Mouse (Mus musculus) embryo, embryonic 10.5 days (tissue): Measurements from ENCODE around the gene Osgin1.

Experiments
- DNase-seq: peaks from one replicate; pipeline ENCODE4 v3.0.0-alpha.2; 2015; ENCODE audit warnings: low spot score

Osgin1 gene

DNA sequence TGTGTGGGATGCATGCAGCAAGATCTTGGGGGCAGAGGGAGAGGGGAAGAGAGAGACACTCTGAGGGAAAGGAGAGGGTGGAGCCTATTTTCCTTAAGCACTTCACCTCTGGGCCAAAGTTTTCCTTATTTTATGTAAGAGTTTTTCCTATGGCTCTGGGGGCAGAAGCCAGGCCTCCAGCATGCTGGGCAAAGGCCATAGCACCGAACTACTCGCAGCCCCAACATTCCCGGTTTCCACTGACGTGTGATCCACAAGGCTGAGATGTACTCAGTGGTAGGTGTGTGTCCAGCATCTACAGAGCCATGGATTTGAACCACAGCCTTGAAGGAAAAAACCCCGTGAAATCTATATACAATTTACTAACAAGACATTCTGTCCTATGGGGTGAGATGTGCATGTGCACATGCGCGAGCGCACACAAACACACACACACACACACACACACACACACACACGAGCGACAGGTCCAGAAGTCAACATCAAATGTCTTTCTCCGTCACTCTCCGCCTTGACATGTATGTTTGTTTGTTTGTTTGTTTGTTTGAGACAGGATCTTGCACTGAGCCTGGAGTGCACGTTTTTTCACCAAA lies at the start of gene Osgin1:
Gene Osgin1 (plus strand): TSS at position 543 of the 593 bp plus-strand sequence.
- no peak for DNase-seq

- peak; percentile 91 for DNase-seq
These were observed 49.4 kb upstream of the Osgin1 start for GRCm38 (mm10) chr8:119384478-119384877.

- DNase-seq = no peak
These were observed 48.1 kb upstream of the Osgin1 start for GRCm38 (mm10) chr8:119385854-119386253.

GRCm38 (mm10) chr8:119386988-119387387 lies 46.9 kb upstream of the Osgin1 start:
- no peak for DNase-seq

GRCm38 (mm10) chr8:119394097-119394496 lies 39.8 kb upstream of the Osgin1 start:
- no peak for DNase-seq

GRCm38 (mm10) chr8:119394524-119395026 lies 39.3 kb upstream of the Osgin1 start, which contains the start of gene Mlycd:
Gene Mlycd, plus strand, starts transcription at chr8:119394878.
- peak; percentile 95 for DNase-seq

GRCm38 (mm10) chr8:119395072-119395950 lies 38.6 kb upstream of the Osgin1 start:
- DNase-seq = peak; percentile 30

GRCm38 (mm10) chr8:119398558-119398957 lies 35.4 kb upstream of the Osgin1 start:
- DNase-seq = no peak

- no peak for DNase-seq
These were observed 34.7 kb upstream of the Osgin1 start for GRCm38 (mm10) chr8:119399255-119399654.

DNA sequence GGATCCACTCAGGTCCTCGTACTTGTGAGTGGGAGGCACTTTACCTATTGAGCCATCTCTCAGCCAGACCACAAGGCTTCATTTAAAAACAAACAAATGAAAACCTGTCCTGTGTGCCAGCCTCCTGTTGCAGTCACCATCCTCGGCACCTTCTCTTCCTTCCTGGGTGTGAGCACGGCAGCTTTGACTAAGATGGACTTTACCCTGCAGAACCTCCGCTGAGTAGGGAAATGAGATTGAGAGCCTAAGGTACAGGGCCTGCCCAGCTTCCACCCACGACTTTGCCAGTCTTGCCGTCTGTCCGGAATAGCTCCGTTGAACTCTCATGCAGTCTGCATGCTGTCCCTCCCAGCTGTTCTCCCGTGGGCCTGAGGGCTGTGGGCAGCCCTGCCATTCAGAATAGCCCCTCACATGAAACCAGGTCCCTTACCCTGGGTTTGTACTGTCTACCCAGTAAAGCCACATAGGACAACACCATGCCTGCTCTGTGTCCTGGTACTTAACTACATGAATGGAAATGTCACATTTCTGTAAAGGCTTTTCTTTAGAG lies 33.7 kb upstream of the Osgin1 start:
- no peak for DNase-seq

DNA sequence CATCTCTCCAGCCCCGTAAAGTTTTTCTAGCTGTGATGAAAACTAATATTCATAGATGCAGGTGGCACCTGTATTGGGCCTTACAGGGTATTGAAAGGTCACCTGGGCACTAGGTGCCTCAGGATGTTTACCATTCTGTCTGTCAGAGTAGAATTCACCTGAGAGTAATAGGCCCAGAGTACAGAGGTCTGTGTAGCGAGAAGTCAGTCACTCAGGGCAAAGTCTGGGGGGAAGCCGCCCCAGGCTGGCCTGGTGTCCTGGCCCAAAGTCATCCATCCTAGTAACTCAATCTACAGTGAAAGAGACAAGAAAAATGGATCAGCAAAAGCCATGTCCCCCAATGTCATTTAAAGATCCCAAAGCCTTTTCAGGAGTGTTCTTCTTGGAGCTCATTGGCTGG lies 33.0 kb upstream of the Osgin1 start:
- DNase-seq = no peak

DNA sequence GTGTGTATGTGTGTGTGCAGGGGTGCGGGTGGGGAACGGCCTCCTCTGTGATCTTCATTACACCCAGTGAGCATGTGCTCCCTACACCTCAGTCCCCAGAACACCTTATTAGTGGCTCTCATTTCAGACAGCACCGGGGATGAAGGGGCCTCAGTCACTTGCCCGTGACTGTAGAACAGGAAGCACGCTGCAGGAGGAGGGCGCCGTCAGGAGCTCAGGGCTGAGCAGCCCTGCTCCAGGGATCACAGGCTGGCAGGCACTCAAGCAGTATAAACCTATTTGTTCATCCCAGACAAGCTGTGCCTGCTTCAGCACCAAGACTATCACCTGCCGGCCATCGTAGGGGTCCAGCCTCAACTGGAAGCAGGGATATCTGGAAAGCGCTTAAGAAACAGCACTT lies 30.0 kb upstream of the Osgin1 start:
- no peak for DNase-seq

- no peak for DNase-seq
These were observed 29.3 kb upstream of the Osgin1 start for GRCm38 (mm10) chr8:119404648-119405047.

GRCm38 (mm10) chr8:119408311-119408710 lies 25.6 kb upstream of the Osgin1 start:
- no peak for DNase-seq

DNA sequence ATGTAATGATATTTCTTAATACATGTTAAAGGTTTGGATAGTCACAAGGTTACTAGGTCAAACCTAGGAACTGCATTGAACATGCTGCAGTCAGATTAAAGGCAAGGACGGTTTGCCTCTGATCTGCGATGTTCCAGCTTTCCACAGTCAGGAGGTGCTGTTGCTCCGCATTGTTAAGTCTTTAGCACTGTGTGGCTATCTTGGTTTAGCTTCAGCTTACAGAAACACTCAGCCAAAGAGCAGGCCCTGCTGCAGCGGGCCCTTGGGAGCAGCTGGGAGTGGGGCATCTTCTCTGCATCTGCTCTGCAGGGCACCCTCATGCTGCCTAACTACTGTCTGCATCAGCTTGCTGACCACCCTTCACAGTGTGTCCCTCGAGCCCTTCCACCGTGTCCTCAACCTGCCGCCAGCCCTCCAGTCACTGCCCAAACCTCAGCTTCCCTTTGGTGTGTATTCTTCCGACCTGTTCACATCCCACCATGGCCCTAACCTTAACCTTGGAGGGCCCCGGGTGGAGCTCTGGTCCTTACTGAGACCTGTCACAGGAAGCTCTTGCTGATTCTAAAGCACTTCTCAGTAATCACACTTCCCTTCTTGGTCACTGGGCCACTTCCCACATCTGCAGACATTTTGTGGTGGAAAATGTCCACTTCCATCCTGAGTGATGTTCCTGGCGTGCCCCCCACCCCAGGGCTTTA lies 21.7 kb upstream of the Osgin1 start:
- no peak for DNase-seq

DNA sequence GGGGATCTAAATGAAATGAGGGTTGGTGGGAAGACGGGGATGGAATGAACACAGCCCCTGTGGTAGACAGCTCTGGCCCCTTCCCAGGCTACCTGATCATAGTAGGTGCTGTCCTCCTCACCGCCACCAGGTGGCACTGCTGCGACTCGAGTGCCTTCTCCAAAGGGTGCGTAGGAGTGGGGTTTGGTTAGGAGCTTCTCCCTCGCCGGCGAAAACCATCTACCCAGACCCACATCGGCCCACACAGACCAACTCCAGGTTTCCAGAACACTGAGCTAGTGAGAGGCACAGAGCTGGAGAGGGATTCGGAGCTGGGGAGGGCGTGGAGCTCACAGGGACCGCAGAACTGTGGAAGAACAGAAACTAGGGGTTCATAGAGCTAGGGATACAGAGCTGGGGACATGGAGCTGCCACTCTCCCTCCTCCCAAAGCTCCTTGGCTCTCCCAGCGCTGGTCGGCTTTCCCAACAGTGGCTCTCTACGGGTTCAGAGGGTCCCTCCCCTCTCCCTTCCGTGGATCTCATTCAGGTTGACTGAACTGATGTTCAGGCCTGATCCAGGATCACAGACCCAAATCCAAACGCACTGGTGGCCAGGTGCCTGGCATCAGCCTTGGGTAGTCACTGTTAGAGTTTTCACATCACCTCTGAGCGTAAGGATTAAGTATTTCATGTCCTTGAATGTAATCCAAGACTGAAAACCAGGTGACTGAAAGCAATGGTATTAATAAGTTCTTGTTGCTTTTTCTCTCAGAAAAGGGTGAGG lies 21.0 kb upstream of the Osgin1 start:
- peak; percentile 90 for DNase-seq

DNA sequence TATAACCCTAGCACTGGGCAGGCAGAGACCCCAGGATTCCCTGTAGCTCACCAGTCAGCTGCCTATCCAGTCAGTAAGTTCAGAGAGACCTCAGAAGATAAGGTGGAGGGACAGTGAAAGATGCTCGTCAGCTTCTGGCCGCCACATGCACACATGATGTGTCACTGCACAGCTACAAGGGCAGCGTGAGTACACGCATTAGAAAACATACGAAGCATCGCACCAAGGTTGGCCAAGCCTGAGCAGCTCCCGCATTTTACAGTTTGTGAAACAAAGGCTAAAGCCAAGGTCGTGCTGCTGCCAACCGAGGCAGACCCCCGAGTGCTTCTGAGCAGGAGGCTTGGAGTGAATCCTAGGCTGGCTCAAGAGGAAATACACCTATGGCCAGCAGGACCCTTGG lies 20.3 kb upstream of the Osgin1 start:
- DNase-seq = no peak

DNA sequence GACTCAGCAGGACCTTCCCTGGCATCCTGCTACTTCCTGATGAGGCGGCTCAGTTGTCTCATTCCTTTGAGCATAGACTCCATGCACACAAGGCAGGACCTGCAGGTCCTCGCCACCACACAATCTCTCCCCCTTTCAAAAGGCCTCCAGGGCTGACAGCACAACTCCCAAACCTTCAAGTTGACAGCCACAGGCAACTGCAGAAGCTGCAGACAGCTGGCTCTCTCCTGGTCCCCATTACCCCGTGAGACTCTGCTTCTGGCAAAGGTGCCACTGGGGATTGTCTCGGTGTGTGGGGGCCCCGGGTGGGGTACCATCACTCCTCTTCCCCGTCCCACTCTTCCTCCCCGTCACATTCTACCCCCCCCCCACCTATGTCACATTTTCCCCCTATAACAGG lies 13.6 kb upstream of the Osgin1 start:
- no peak for DNase-seq

DNA sequence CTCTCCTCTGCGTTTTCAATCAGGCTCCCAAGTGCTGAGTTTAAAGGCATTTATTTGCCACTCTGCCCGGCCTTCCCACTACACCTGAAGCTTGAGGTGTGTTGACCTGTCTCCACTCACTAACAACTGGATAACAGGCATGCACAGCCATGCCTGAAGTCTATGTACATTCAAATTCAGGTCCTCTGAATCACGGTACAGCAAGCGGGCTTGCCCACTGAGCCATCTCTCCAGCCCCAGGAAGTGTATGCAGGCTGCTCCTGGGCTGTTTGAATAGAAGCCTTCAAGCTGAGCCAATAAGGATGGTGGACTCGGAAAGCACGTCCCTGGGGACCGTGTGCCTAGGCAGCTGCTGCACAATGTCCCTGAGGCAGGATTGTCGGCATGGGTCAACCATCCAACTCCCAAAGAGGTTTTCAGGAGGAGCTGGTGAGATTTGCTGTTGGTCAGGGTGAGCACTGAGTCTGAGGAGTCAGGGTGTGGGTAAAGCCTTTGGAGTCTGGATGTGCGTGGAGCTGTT lies 12.3 kb upstream of the Osgin1 start:
- DNase-seq = no peak

GRCm38 (mm10) chr8:119422123-119422711 lies 11.7 kb upstream of the Osgin1 start:
- no peak for DNase-seq

GRCm38 (mm10) chr8:119423631-119424141 lies 10.2 kb upstream of the Osgin1 start:
- DNase-seq = no peak
